Mouse (Mus musculus) midbrain, embryonic 13.5 days (tissue): ENCODE measurements at regions not wholly inside any gene's neighbourhood (a gene's known extent, or its start where the extent isn't known, plus 50 kb on each side); places are given as distances from the start of the nearest gene placed in this dataset.

Experiments used
- ATAC-seq: fragments of 200-750 bp; cut with Nextera tagmentation; 2 replicates; pipeline ENCODE4 v1.8.0; 2017; ENCODE audit warnings: mild to moderate bottlenecking, moderate TSS enrichment, moderate library complexity
- H3K27ac ChIP-seq: fragments of 300-500 bp; sonication (generic); 2 replicates; pipeline ENCODE4 v1.5.1; 2015; ENCODE audit warnings: inconsistent platforms, mild to moderate bottlenecking, moderate library complexity
- H3K27me3 ChIP-seq: fragments of 300-500 bp; sonication (generic); 2 replicates; pipeline ENCODE4 v1.6.1; 2015; ENCODE audit warnings: mild to moderate bottlenecking, inconsistent platforms
- H3K36me3 ChIP-seq: fragments of 300-500 bp; sonication (generic); 2 replicates; pipeline ENCODE4 v1.6.1; 2015; ENCODE audit warnings: mild to moderate bottlenecking, inconsistent platforms
- H3K4me1 ChIP-seq: fragments of 300-500 bp; sonication (generic); replicated peaks from 2 replicates; pipeline ENCODE4 v1.6.1; 2015; ENCODE audit warnings: inconsistent platforms
- H3K4me2 ChIP-seq: fragments of 300-500 bp; sonication (generic); replicated peaks from 2 replicates; pipeline ENCODE4 v1.6.1; 2015; ENCODE audit warnings: moderate library complexity, mild to moderate bottlenecking, inconsistent platforms
- H3K4me3 ChIP-seq: fragments of 300-500 bp; sonication (generic); replicated peaks from 2 replicates; pipeline ENCODE4 v1.5.1; 2015; ENCODE audit warnings: mild to moderate bottlenecking, inconsistent platforms
- H3K9ac ChIP-seq: fragments of 300-500 bp; sonication (generic); replicated peaks from 2 replicates; pipeline ENCODE4 v1.6.1; 2015; ENCODE audit warnings: mild to moderate bottlenecking, inconsistent platforms
- H3K9me3 ChIP-seq: fragments of 300-500 bp; sonication (generic); 2 replicates; pipeline ENCODE4 v1.6.1; 2016; ENCODE audit warnings: mild to moderate bottlenecking, inconsistent platforms
- whole genome bisulfite sequencing: fragments of 180-500 bp; shearing (Covaris S2); methylation state at CpG from one replicate; pipeline ENCODE4 v1.1.7; 2015; 5-methylcytosine and 5-hydroxymethylcytosine counted together

DNA sequence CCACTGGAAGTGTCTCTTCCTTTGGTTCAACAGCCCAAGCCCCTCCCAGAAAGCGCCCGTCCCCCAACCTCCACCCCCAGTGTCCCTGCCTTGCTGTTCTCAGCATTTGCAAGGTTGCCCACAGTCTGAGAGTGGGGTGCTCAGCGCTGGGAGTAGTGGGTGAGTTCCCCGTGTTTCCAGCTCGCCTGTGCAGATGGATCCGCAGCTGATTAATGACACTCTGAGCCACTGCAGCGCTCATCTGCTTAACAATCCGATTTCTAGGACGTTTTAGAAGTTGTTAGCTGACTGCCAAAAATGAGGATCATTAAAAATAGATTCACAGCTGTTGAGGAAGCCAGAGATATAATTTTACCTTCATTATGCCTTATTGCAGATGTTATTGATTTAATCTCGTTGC is 280.0 kb upstream of the Npvf start:
- H3K36me3 ChIP-seq, result no peaks in the 10 kb centered on the region

DNA sequence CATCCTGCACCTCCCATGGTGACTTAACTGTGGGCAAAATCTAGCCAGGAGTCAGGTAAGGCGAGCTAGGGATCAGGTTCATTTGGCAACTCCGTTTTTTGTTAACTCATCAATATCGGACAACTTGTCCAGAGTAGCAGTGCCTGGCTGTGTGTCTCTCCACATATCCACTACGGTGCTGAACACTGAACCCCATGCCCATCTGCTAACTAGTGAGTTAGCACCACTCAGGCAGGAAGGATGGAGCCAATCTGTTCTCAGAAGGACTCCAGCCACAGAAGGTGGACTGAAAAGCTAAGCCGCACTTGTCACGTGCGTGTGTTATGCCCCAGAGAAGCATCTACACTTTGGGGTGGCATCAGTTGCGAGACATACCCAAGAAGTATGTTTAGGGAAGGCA is 282.1 kb upstream of the Npvf start:
- no peak overlapping the region for H3K9ac ChIP-seq
- no peak for ATAC-seq
- WGBS, result 89% methylated on average over 8 of the region's 8 CpGs
- no peaks in the 10 kb centered on the region for H3K36me3 ChIP-seq
- no peak overlapping the region for H3K4me2 ChIP-seq
- no peaks in the 10 kb centered on the region for H3K9me3 ChIP-seq
- H3K4me3 ChIP-seq, result no peak overlapping the region
- no peak overlapping the region for H3K27ac ChIP-seq
- peaks cover 20% of the 10 kb centered on the region for H3K4me1 ChIP-seq
- no peaks in the 10 kb centered on the region for H3K27me3 ChIP-seq

More for the DNA sequence above, 280.0 kb upstream of the Npvf start:
- H3K4me2 ChIP-seq, result no peak overlapping the region
- ATAC-seq, result no peak
- no peaks in the 10 kb centered on the region for H3K27me3 ChIP-seq
- no peak overlapping the region for H3K27ac ChIP-seq
- peaks cover 18% of the 10 kb centered on the region for H3K4me1 ChIP-seq
- H3K4me3 ChIP-seq, result no peak overlapping the region
- H3K9ac ChIP-seq, result no peak overlapping the region
- H3K9me3 ChIP-seq, result no peaks in the 10 kb centered on the region
- 79% methylated on average over 10 of the region's 10 CpGs for WGBS

DNA sequence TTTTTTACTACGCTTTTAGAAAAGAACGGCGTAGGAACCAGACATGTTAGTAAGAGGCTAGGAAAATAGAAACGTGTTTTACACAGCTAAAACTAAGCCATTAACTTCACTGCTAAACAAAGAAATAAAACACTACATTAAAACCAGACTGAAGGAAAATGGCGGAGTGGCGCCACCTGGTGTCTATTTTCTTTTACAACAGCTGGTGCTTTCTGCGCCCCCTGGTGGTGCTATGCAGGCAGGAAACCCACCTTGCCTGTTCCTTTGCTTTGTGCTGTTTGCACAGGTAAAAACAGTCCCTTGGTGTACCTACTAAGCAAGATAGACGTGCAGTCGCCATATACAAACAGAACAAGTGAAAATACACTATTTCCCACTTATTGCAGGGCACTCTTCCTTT is 282.9 kb upstream of the Npvf start:
- no peaks in the 10 kb centered on the region for H3K36me3 ChIP-seq
- no peaks in the 10 kb centered on the region for H3K27me3 ChIP-seq
- no peak overlapping the region for H3K9ac ChIP-seq
- WGBS, result 31% methylated on average over 9 of the region's 9 CpGs
- no peaks in the 10 kb centered on the region for H3K9me3 ChIP-seq
- no peak overlapping the region for H3K4me2 ChIP-seq
- H3K4me3 ChIP-seq, result no peak overlapping the region
- no peak for ATAC-seq
- H3K27ac ChIP-seq, result no peak overlapping the region
- H3K4me1 ChIP-seq, result peaks cover 20% of the 10 kb centered on the region

DNA sequence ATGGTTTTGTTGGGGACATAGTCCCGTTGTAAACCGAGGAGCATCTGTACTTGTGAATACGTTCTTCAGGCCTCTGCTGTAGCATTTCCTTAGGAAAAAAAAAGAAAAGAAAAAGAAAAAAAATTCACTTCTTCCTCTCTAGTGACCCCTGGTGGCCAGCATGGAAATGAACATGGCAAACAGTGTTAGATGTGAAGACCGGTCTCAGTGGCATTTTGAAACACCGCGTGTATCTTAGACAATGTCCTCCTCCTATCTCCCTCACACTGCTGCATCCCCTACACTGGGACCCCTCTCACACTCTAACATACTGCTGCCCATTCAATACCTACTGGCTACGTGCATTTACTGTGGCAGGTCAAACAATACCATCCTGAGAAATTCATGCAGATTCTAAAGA is 284.6 kb upstream of the Npvf start:
- WGBS, result 28% methylated on average over 7 of the region's 7 CpGs
- ATAC-seq, result no peak
- no peaks in the 10 kb centered on the region for H3K9me3 ChIP-seq
- no peak overlapping the region for H3K9ac ChIP-seq
- H3K27me3 ChIP-seq, result no peaks in the 10 kb centered on the region
- no peak overlapping the region for H3K4me3 ChIP-seq
- peaks cover 15% of the 10 kb centered on the region for H3K4me1 ChIP-seq
- H3K36me3 ChIP-seq, result no peaks in the 10 kb centered on the region
- no peak overlapping the region for H3K27ac ChIP-seq
- no peak overlapping the region for H3K4me2 ChIP-seq

DNA sequence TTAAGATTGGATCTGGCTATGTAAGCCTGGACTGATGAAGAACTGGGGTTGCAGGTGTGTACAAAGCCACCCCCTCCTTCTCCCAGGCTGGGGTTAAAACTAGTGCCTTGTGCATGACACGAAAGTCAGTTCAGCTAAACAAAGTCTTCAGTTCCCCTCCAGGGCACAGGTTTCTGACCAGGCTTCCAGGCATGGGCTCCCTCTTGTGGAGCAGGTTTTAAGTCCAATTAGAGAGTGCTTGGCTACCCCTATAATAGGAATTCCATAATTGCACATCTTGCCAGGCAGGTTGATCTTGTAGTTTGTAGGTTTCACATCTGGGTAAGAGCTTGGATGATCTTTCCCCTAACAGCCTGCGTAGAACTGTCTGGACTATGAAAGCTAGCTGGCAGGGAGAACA is 285.2 kb upstream of the Npvf start:
- WGBS, result 51% methylated on average over 2 of the region's 2 CpGs
- Histone ChIP-seq H3K36me3 (no peaks in the 10 kb centered on the region), H3K27ac (no peak overlapping the region), H3K4me3 (no peak overlapping the region), H3K9ac (no peak overlapping the region), H3K4me1 (peaks cover 11% of the 10 kb centered on the region), H3K27me3 (no peaks in the 10 kb centered on the region), H3K4me2 (no peak overlapping the region), H3K9me3 (no peaks in the 10 kb centered on the region)
- ATAC-seq, result peak; percentile 46; the same call in 1 of the 2 replicates

DNA sequence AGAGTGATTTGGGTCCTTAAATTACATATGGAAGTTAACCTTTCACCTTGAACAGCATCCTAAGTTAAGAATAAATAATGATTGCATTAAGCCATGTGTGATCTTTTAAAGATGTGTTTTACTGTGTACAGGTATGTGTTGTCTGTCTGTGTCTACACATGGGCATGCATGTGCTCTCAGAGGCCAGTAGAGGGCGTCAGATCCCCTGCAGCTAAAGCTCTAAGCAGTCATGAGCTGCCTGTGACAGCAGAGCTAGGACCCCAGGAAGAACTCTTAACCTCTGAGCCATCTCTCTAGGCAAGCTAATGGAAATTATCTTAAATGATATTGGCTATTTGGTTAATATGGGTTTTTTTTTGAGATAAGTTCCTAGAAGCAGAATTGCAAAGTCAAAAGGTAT is 285.9 kb upstream of the Npvf start:
- Histone ChIP-seq H3K27ac (no peak overlapping the region), H3K4me1 (peaks cover 11% of the 10 kb centered on the region), H3K9ac (no peak overlapping the region), H3K9me3 (no peaks in the 10 kb centered on the region), H3K27me3 (no peaks in the 10 kb centered on the region), H3K36me3 (no peaks in the 10 kb centered on the region), H3K4me3 (no peak overlapping the region), H3K4me2 (no peak overlapping the region)
- ATAC-seq, result no peak
- 23% methylated on average over 1 of the region's 1 CpGs for WGBS

DNA sequence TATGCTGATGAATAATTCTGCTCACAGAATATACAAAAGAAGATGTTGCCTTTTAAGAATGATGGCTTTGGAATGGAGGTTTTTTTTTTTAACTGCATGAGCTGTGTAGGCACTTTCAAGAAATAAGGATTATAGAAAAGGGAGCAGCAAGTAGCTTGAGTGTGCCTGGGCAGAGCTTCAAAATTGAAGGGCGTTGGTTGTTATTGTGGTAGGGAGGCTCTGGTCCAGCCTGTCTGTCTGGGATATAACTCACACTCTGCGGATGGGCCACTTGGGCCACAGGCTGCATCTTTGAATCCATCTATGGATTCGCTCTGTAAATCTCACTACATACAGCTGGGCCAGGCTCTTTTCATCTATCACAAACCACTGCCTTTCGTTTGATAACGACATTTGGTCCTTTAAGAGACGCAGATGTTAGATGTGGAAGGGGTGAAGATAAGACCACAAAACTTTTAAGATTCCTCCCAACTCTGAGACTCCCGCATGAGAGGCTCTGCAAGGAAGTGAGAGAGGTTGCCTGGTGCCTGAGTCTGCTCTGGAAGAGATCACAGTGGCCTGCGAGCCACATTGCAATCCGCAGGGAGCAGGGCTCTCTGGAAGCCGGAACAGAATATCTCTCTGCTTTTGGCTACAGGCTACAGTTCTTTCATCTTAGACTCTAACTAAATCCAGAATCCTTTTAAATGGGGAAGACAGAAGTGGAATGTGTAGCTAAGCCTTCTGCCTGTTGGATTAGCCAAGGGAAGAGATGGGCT is 286.6 kb upstream of the Npvf start:
- no peak overlapping the region for H3K4me2 ChIP-seq

DNA sequence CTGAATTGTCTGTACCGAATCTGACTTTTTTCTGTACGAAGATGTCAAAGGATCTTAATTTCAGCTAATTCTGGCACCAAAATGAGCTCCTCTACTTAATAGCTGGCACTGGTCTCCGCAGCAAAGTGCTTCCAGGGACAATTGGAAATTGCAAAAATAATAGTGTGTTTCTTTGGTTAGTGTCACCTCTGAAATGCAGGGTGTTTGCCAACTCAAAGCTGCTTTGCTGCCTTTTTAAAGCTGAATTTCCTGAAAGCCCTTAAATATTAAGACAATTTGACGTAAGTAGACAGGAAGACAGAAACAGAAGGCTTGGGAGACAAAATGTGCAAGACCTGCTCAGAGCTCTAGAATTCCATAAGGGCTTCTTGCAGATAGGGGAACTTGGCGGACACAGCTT is 288.5 kb upstream of the Npvf start:
- Histone ChIP-seq H3K4me2 (no peak overlapping the region), H3K9ac (no peak overlapping the region), H3K27me3 (no peaks in the 10 kb centered on the region), H3K4me1 (0 out of 2 replicates have a peak, but pooled peaks cover 3% of the 10 kb centered on the region), H3K4me3 (no peak overlapping the region), H3K9me3 (no peaks in the 10 kb centered on the region), H3K27ac (no peak overlapping the region), H3K36me3 (no peaks in the 10 kb centered on the region)
- no peak for ATAC-seq
- WGBS, result 76% methylated on average over 5 of the region's 5 CpGs

More for the DNA sequence above, 286.6 kb upstream of the Npvf start:
- Histone ChIP-seq H3K9me3 (no peaks in the 10 kb centered on the region), H3K27me3 (no peaks in the 10 kb centered on the region), H3K9ac (no peak overlapping the region), H3K4me3 (no peak overlapping the region), H3K27ac (peak overlapping the region; percentile 19; the same call in 1 of the 2 replicates), H3K4me1 (peaks cover 4% of the 10 kb centered on the region), H3K36me3 (no peaks in the 10 kb centered on the region)
- no peak for ATAC-seq
- 79% methylated on average over 10 of the region's 10 CpGs for WGBS

DNA sequence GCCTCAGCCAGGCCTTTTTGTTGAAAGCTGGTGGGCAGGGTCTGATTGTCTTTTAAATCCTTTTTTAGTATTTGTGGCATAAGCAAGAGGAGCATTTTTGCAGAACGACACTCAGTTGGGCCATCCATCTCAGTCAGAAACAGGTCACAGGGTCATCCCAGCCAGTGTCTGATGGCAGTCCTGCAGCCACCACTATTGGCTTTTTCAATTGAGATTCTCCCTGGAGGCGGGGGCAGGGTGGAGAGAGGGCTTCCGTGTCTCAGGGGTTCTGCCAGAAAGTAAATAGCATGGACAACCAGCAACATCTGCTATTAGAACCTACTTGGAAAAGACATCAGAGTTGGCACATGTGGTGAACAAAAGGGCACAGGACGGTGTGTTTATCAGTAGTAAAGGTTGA is 293.8 kb upstream of the Npvf start:
- no peak overlapping the region for H3K4me3 ChIP-seq
- H3K9ac ChIP-seq, result no peak overlapping the region
- H3K27ac ChIP-seq, result no peak overlapping the region
- H3K36me3 ChIP-seq, result no peaks in the 10 kb centered on the region
- no peaks in the 10 kb centered on the region for H3K9me3 ChIP-seq
- H3K27me3 ChIP-seq, result no peaks in the 10 kb centered on the region
- ATAC-seq, result no peak
- 82% methylated on average over 4 of the region's 4 CpGs for WGBS
- peaks cover 23% of the 10 kb centered on the region for H3K4me1 ChIP-seq
- no peak overlapping the region for H3K4me2 ChIP-seq

DNA sequence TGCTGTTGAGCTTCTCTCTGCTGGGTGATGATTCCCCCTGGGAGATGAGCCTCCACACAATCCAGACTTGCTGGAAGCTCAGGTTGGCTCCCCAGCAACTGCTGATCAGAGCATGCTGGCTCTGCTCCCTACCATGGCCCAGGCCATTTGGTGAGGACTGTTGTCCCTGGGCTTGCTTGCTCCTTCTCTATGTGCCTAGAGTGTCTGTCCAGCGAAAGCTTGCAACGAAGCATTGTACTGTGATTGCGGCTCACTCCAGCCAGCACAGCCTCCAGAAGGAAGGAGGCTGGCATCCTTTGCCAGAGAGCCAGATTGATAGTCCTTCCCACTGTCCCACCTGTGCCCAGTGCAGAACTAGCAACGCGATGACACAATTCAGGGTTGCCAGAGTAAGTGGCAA is 295.1 kb upstream of the Npvf start:
- no peak overlapping the region for H3K4me3 ChIP-seq
- no peak overlapping the region for H3K9ac ChIP-seq
- no peak overlapping the region for H3K4me2 ChIP-seq
- 91% methylated on average over 5 of the region's 5 CpGs for WGBS
- 0 out of 2 replicates have a peak, but pooled peaks have one; percentile 45 for ATAC-seq
- H3K4me1 ChIP-seq, result peaks cover 23% of the 10 kb centered on the region
- no peaks in the 10 kb centered on the region for H3K36me3 ChIP-seq
- H3K9me3 ChIP-seq, result no peaks in the 10 kb centered on the region
- H3K27me3 ChIP-seq, result 0 out of 2 replicates have a peak, but pooled peaks cover 2% of the 10 kb centered on the region
- peak overlapping the region; percentile 77 for H3K27ac ChIP-seq

DNA sequence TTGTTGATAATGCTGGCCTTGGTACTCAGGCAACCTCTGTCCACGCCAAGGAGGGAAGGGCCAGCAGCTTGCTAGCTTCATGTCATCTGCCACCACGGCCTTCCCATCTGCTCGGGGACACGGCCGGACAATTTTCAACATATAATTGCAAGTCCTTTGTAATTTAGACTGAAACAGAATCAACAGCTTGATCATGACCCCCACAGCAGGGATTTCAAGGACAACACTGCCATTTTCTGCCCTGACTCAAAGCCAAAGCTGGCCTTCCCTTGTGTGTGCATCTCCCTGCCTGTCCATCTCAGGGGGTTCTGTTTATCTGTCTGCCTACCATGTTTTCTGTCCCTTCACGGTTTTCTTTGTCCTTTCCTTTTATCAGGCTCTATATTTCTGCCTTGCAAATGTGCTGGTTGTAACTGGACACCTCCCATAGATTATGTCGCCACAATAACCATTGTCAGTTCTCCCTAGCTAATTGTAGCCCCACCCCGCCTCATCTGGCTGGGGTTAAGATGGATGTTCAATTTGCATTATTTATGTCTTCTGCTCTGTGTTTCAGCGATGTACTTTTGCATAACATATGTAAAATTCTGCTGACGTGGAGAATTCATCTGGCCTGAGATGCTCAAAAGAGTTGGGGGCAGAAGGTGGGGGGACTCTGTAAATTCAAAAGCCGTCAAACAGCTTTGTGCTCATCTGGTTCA is 295.8 kb upstream of the Npvf start:
- H3K9me3 ChIP-seq, result no peaks in the 10 kb centered on the region
- H3K27me3 ChIP-seq, result 0 out of 2 replicates have a peak, but pooled peaks cover 2% of the 10 kb centered on the region
- H3K27ac ChIP-seq, result peak overlapping the region; percentile 77
- H3K4me2 ChIP-seq, result no peak overlapping the region
- H3K9ac ChIP-seq, result no peak overlapping the region
- peaks cover 23% of the 10 kb centered on the region for H3K4me1 ChIP-seq
- no peaks in the 10 kb centered on the region for H3K36me3 ChIP-seq
- no peak overlapping the region for H3K4me3 ChIP-seq
- 29% methylated on average over 11 of the region's 11 CpGs for WGBS
- peak; percentile 75 for ATAC-seq

DNA sequence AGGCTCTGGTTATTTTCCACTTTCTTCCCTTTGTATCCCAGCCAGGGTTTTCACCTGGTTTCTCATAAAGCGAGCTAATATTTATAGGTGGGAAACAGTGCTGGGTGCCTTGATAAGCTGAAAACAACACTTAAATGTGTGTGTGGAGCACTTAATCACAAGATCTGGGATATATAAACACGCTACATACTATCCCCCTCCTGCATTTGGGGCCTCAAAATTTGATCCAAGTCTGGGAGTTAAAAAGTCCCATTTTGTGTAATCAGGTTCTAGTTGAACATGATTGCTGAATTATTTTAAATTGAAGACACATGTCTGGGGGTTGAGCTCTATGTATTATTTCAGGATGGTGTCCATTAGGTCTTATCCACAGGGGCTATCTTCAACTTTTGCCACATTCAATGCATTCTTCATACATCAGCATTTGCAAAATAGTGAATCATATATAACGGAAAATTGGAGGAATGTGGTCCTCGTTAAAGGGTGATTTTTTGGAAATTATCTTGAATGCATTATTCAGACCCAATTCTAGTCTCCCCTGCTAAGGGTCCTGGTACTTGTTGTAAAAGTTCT is 303.2 kb upstream of the Npvf start:
- 91% methylated on average over 4 of the region's 4 CpGs for WGBS
- Histone ChIP-seq H3K9me3 (no peaks in the 10 kb centered on the region), H3K27ac (no peak overlapping the region), H3K4me3 (no peak overlapping the region), H3K4me2 (no peak overlapping the region), H3K4me1 (0 out of 2 replicates have a peak, but pooled peaks cover 5% of the 10 kb centered on the region), H3K9ac (no peak overlapping the region), H3K36me3 (no peaks in the 10 kb centered on the region), H3K27me3 (0 out of 2 replicates have a peak, but pooled peaks cover 2% of the 10 kb centered on the region)
- no peak for ATAC-seq
